Mouse (Mus musculus): ENCODE data around the gene Ambra1.

DNA sequence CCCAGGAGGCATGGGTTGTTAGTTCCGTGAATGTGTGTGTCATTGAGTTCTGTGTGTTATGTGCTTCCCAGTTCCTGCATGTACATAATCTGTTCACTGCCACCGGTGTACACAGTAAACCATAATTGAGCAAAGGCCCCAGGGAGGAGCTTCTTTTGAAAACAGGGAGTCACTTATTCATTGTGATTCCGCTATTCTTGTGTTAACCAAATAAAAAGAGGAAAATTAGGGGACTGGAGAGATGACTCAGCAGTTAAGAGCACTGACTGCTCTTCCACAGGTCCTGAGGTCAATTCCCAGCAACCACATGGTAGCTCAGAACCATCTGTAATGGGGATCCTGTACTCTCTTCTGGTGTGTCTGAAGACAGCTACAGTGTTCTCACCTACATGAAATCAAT is 164.8 kb downstream of the Ambra1 start:
- no peak for TF ChIP-seq POLR2A (IDR thresholded peaks at IDR 0.05; ENCODE audit: control insufficient read depth, low read depth, low read length)
- no peak for TF ChIP-seq CTCF (IDR thresholded peaks at IDR 0.05; ENCODE audit: control insufficient read depth, insufficient read depth, insufficient replicate concordance, low read depth, low read length)
